Mouse (Mus musculus): Measurements from ENCODE around the gene C2cd2l. TPM values are rescaled to one million over a fixed set of nuclear protein-coding genes. Genes with fewer than 3 reads are reported as not detected.
"Not testable (repeated sequence)": the region's sequence is repeated elsewhere in the genome, so short reads cannot be mapped to it uniquely, and the experiment has no call there.

The C2cd2l gene
- polyA plus RNA-seq, 1 experiment from 2014 or later = 27.3 TPM

GRCm38 (mm10) chr9:44335331-44336092 is 15.4 kb upstream of the C2cd2l start:
- Histone ChIP-seq H3K4me1 (peaks cover 21% of the 10 kb centered on the region), H3K27ac (peak overlapping the region; percentile 88), H3K9me3 (no peaks in the 10 kb centered on the region), H3K36me3 (replicated peaks) (peaks cover 30% of the 10 kb centered on the region), H3K4me2 (peak overlapping the region; percentile 88), H3K4me3 (peak overlapping the region; percentile 88), H3K27me3 (replicated peaks) (no peaks in the 10 kb centered on the region), H3K9ac (peak overlapping the region; percentile 96)
- under 1% methylated on average over 50 of the region's 50 CpGs for WGBS
- no peak for ATAC-seq (replicated peaks)

- H3K4me1 ChIP-seq = peaks cover 21% of the 10 kb centered on the region
- no peaks in the 10 kb centered on the region for H3K27me3 ChIP-seq (replicated peaks)
- peak within 1 kb of the TSS; percentile 88 for H3K4me3 ChIP-seq
- H3K4me2 ChIP-seq = peak within 1 kb of the TSS; percentile 88
- H3K36me3 ChIP-seq (replicated peaks) = peaks cover 33% of the 10 kb centered on the region
- H3K9ac ChIP-seq = peak within 1 kb of the TSS; percentile 96
- H3K27ac ChIP-seq = peak within 1 kb of the TSS; percentile 88
- ATAC-seq (replicated peaks) = peak; percentile 97
- H3K9me3 ChIP-seq = no peaks in the 10 kb centered on the region
- under 1% methylated on average over 91 of the region's 91 CpGs for whole genome bisulfite sequencing
These were observed 14.6 kb upstream of the C2cd2l start, which contains the start of gene H2afx for GRCm38 (mm10) chr9:44334396-44335330. H2afx (plus strand) TSS chr9:44334694.

GRCm38 (mm10) chr9:44332918-44333638 is 13.0 kb upstream of the C2cd2l start:
- H3K4me2 ChIP-seq = no peak overlapping the region
- H3K4me3 ChIP-seq = no peak overlapping the region
- no peaks in the 10 kb centered on the region for H3K27me3 ChIP-seq (replicated peaks)
- H3K36me3 ChIP-seq (replicated peaks) = peaks cover 38% of the 10 kb centered on the region
- no peak for ATAC-seq (replicated peaks)
- no peak overlapping the region for H3K27ac ChIP-seq
- 95% methylated on average over 13 of the region's 13 CpGs for WGBS
- H3K4me1 ChIP-seq = peaks cover 24% of the 10 kb centered on the region
- H3K9ac ChIP-seq = no peak overlapping the region
- H3K9me3 ChIP-seq = no peaks in the 10 kb centered on the region

- ATAC-seq (replicated peaks) = no peak
- Histone ChIP-seq H3K4me1 (peaks cover 18% of the 10 kb centered on the region), H3K9me3 (no peaks in the 10 kb centered on the region), H3K4me3 (no peak overlapping the region), H3K4me2 (no peak overlapping the region), H3K27me3 (replicated peaks) (no peaks in the 10 kb centered on the region), H3K27ac (no peak overlapping the region), H3K36me3 (replicated peaks) (peaks cover 38% of the 10 kb centered on the region), H3K9ac (no peak overlapping the region)
- WGBS = 97% methylated on average over 6 of the region's 6 CpGs
These were observed 10.7 kb upstream of the C2cd2l start for GRCm38 (mm10) chr9:44330736-44331135.

- H3K27me3 ChIP-seq (replicated peaks) = no peaks in the 10 kb centered on the region
- H3K9me3 ChIP-seq = no peaks in the 10 kb centered on the region
- WGBS = 87% methylated on average over 5 of the region's 5 CpGs
- 0 out of 2 replicates have a peak overlapping the region, but pooled peaks have one; percentile 21 for H3K9ac ChIP-seq
- no peak for ATAC-seq (replicated peaks)
- H3K4me3 ChIP-seq = peak overlapping the region; percentile 90
- H3K4me2 ChIP-seq = peak overlapping the region; percentile 61
- H3K36me3 ChIP-seq (replicated peaks) = peaks cover 28% of the 10 kb centered on the region
- H3K27ac ChIP-seq = no peak overlapping the region
- peaks cover 19% of the 10 kb centered on the region for H3K4me1 ChIP-seq
These were observed 7.8 kb upstream of the C2cd2l start for GRCm38 (mm10) chr9:44327926-44328325.

GRCm38 (mm10) chr9:44327064-44327711 is 7.1 kb upstream of the C2cd2l start:
- 0% methylated on average over 22 of the region's 22 CpGs for WGBS
- peak; percentile 25 for ATAC-seq (replicated peaks)
- Histone ChIP-seq H3K36me3 (replicated peaks) (peaks cover 22% of the 10 kb centered on the region), H3K4me2 (peak overlapping the region; percentile 61), H3K9me3 (no peaks in the 10 kb centered on the region), H3K27me3 (replicated peaks) (no peaks in the 10 kb centered on the region), H3K9ac (peak overlapping the region; percentile 85), H3K4me3 (peak overlapping the region; percentile 90), H3K27ac (peak overlapping the region; percentile 90), H3K4me1 (peaks cover 19% of the 10 kb centered on the region)

GRCm38 (mm10) chr9:44326371-44327063 is 6.4 kb upstream of the C2cd2l start:
- peak overlapping the region; percentile 85 for H3K9ac ChIP-seq
- WGBS = 0% methylated on average over 38 of the region's 38 CpGs

GRCm38 (mm10) chr9:44325768-44326370 is 5.8 kb upstream of the C2cd2l start, which contains the start of gene Dpagt1:
Dpagt1 (plus strand) TSS chr9:44326019.
- peak within 1 kb of the TSS; percentile 61 for H3K4me2 ChIP-seq
- peak; percentile 62 for ATAC-seq (replicated peaks)
- peaks cover 11% of the 10 kb centered on the region; the same call in 1 of the 2 replicates for H3K36me3 ChIP-seq (replicated peaks)
- no peaks in the 10 kb centered on the region for H3K27me3 ChIP-seq (replicated peaks)
- H3K27ac ChIP-seq = peak within 1 kb of the TSS; percentile 90
- peak within 1 kb of the TSS; percentile 90 for H3K4me3 ChIP-seq
- H3K4me1 ChIP-seq = peaks cover 22% of the 10 kb centered on the region
- H3K9me3 ChIP-seq = no peaks in the 10 kb centered on the region
- 3% methylated on average over 12 of the region's 12 CpGs for WGBS
- H3K9ac ChIP-seq = peak within 1 kb of the TSS; percentile 85

More at GRCm38 (mm10) chr9:44326371-44327063, 6.4 kb upstream of the C2cd2l start:
- Histone ChIP-seq H3K36me3 (replicated peaks) (peaks cover 17% of the 10 kb centered on the region), H3K4me1 (peaks cover 19% of the 10 kb centered on the region), H3K27me3 (replicated peaks) (no peaks in the 10 kb centered on the region), H3K4me2 (peak overlapping the region; percentile 61), H3K4me3 (peak overlapping the region; percentile 90), H3K9me3 (no peaks in the 10 kb centered on the region), H3K27ac (peak overlapping the region; percentile 90)
- peak; percentile 96 for ATAC-seq (replicated peaks)

- Histone ChIP-seq H3K4me2 (peak overlapping the region; percentile 61), H3K4me1 (peaks cover 27% of the 10 kb centered on the region), H3K4me3 (peak overlapping the region; percentile 90; the same call in 1 of the 2 replicates)
- H3K36me3 ChIP-seq (replicated peaks); H3K27ac ChIP-seq; H3K27me3 ChIP-seq (replicated peaks); H3K9ac ChIP-seq; H3K9me3 ChIP-seq; ATAC-seq (replicated peaks): not testable (repeated sequence)
- 59% methylated on average over 7 of the region's 8 CpGs for WGBS
These were observed 5.1 kb upstream of the C2cd2l start for GRCm38 (mm10) chr9:44325032-44325767.

- ATAC-seq (replicated peaks) = no peak
- Histone ChIP-seq H3K27me3 (replicated peaks) (no peaks in the 10 kb centered on the region), H3K36me3 (replicated peaks) (0 out of 2 replicates have a peak, but pooled peaks cover 5% of the 10 kb centered on the region), H3K9me3 (no peaks in the 10 kb centered on the region), H3K4me1 (peaks cover 31% of the 10 kb centered on the region), H3K4me2 (no peak overlapping the region), H3K4me3 (no peak overlapping the region), H3K9ac (no peak overlapping the region), H3K27ac (no peak overlapping the region)
- WGBS = 83% methylated on average over 6 of the region's 6 CpGs
These were observed 4.1 kb upstream of the C2cd2l start for GRCm38 (mm10) chr9:44324147-44324546.

All from midbrain, embryonic 15.5 days (tissue).